Mouse (Mus musculus) MEL (cell line): ENCODE measurements around the gene Alg6.

Experiments
- BHLHE40 ChIP-seq: IDR thresholded peaks from 2 replicates; pipeline ENCODE4 v1.6.1; 2012; ENCODE audit warnings: low read depth, mild to moderate bottlenecking, inconsistent platforms, low read length, improper control_type of control experiment, borderline replicate concordance
- CTCF ChIP-seq, 3 experiments: IDR thresholded peaks in 2 of 3; conservative IDR thresholded peaks in 1 of 3; 2 replicates each; pipeline ENCODE4 v1.5.1; 2011 to 2012; ENCODE audit warnings: low read length in 3 of 3, low read depth in 2 of 3, mild to moderate bottlenecking in 2 of 3, improper control_type of control experiment in 1 of 3, inconsistent platforms in 1 of 3, mixed read lengths in 1 of 3, moderate library complexity in 1 of 3; ENCODE audit not compliant: control insufficient read depth in 1 of 3, insufficient read depth in 1 of 3, poor library complexity in 1 of 3, severe bottlenecking in 1 of 3
- ETS1 ChIP-seq: IDR thresholded peaks from 2 replicates; pipeline ENCODE4 v1.6.1; 2012; ENCODE audit warnings: low read depth, mild to moderate bottlenecking, inconsistent platforms, low read length, improper control_type of control experiment, moderate library complexity
- JUND ChIP-seq: IDR thresholded peaks from 2 replicates; pipeline ENCODE4 v1.6.1; 2011; ENCODE audit warnings: low read depth, mild to moderate bottlenecking, improper control_type of control experiment, low read length
- MAX ChIP-seq: IDR thresholded peaks from 2 replicates; pipeline ENCODE4 v1.6.1; 2011; ENCODE audit warnings: low read length, improper control_type of control experiment
- POLR2A ChIP-seq, 2 experiments: IDR thresholded peaks; 2 replicates each; pipeline ENCODE4 v1.6.1; 2011 to 2012; ENCODE audit warnings: low read length in 2 of 2, mild to moderate bottlenecking in 2 of 2, control low read depth in 1 of 2, improper control_type of control experiment in 1 of 2, low read depth in 1 of 2, moderate library complexity in 1 of 2; ENCODE audit not compliant: control insufficient read depth in 1 of 2, insufficient read depth in 1 of 2, poor library complexity in 1 of 2
- POLR2AphosphoS5 ChIP-seq: IDR thresholded peaks from 2 replicates; pipeline ENCODE4 v1.6.1; 2012; ENCODE audit warnings: low read depth, borderline replicate concordance, mild to moderate bottlenecking, inconsistent platforms, low read length, moderate library complexity, mixed read lengths
- SIN3A ChIP-seq: IDR thresholded peaks from 2 replicates; pipeline ENCODE4 v1.6.1; 2012; ENCODE audit warnings: low read length, improper control_type of control experiment, inconsistent platforms
- SMC3 ChIP-seq: IDR thresholded peaks from 2 replicates; pipeline ENCODE4 v1.6.1; 2011; ENCODE audit warnings: low read depth, low read length, improper control_type of control experiment
- ZC3H11A ChIP-seq: IDR thresholded peaks from 2 replicates; pipeline ENCODE4 v1.6.1; 2012; ENCODE audit warnings: low read depth, mild to moderate bottlenecking, inconsistent platforms, low read length, improper control_type of control experiment
- ZNF384 ChIP-seq: IDR thresholded peaks from 2 replicates; pipeline ENCODE4 v1.6.1; 2012; ENCODE audit warnings: low read depth, mild to moderate bottlenecking, inconsistent platforms, low read length, improper control_type of control experiment

DNA sequence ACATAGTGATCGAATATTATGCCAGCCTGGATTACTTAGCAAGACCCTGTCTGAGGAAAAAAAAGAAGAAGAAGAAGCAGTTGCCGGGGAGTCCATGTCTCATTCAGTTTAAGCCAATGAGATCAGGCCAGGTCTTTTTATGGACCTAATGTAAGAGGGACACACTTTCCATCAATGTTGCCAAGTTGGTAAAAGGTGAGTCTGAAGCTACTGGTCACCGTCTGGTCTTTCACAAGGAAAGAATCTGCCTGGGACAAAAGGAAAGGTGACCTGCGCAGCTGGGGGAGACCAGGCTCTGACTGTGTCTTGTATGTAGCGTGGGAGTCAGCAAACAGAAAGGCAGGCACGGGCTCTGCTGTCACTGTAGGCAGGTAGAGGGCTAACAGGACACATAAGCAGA, 31.5 kb upstream of the Alg6 start:
- TF ChIP-seq POLR2A (IDR thresholded peaks at IDR 0.05; ENCODE audit: control insufficient read depth in 1 of 2, insufficient read depth in 1 of 2, low read depth in 1 of 2, low read length in 2 of 2, poor library complexity in 1 of 2) (no peak), ZC3H11A (no peak), POLR2AphosphoS5 (no peak), BHLHE40 (no peak), ZNF384 (no peak), SMC3 (no peak), MAX (no peak), SIN3A (no peak), CTCF (IDR thresholded peaks at IDR 0.05 in 2 of 3, conservative IDR thresholded peaks at IDR 0.05 in 1 of 3; ENCODE audit: control insufficient read depth in 1 of 3, insufficient read depth in 1 of 3, low read depth in 2 of 3, low read length in 3 of 3, poor library complexity in 1 of 3, severe bottlenecking in 1 of 3) (no peak), JUND (no peak), ETS1 (no peak)
